Mouse (Mus musculus): ENCODE measurements at regions not wholly inside any gene's neighbourhood (a gene's known extent, or its start where the extent isn't known, plus 50 kb on each side); places are given as distances from the start of the nearest gene placed in this dataset.

- Histone ChIP-seq H3K27ac (no peak overlapping the region), H3K27me3 (ENCODE audit: insufficient read depth, poor library complexity, severe bottlenecking) (no peaks in the 10 kb centered on the region)
- DNase-seq (ENCODE audit: low spot score), result no peak
Measured at GRCm38 (mm10) chr5:29142957-29143356, 52.8 kb upstream of the Rnf32 start.

GRCm38 (mm10) chr5:29142502-29142901, 53.3 kb upstream of the Rnf32 start:
- Histone ChIP-seq H3K9me3 (no peaks in the 10 kb centered on the region), H3K27ac (no peak overlapping the region), H3K27me3 (ENCODE audit: insufficient read depth, poor library complexity, severe bottlenecking) (no peaks in the 10 kb centered on the region), H3K36me3 (no peaks in the 10 kb centered on the region), H3K4me3 (no peak overlapping the region), H3K4me1 (replicated peaks) (no peaks in the 10 kb centered on the region)
- DNase-seq (ENCODE audit: low spot score), result no peak
- WGBS, result 90% methylated on average over 13 of the region's 13 CpGs

More at GRCm38 (mm10) chr5:29142957-29143356, 52.8 kb upstream of the Rnf32 start:
- H3K9me3 ChIP-seq, result no peaks in the 10 kb centered on the region
- no peaks in the 10 kb centered on the region for H3K36me3 ChIP-seq
- 87% methylated on average over 2 of the region's 2 CpGs for WGBS
- H3K4me3 ChIP-seq, result no peak overlapping the region
- H3K4me1 ChIP-seq (replicated peaks), result no peaks in the 10 kb centered on the region

- no peak for DNase-seq (ENCODE audit: low spot score)
- H3K27me3 ChIP-seq (ENCODE audit: insufficient read depth, poor library complexity, severe bottlenecking), result no peaks in the 10 kb centered on the region
- no peak overlapping the region for H3K4me3 ChIP-seq
- no peak overlapping the region for H3K27ac ChIP-seq
- H3K4me1 ChIP-seq (replicated peaks), result peaks cover 6% of the 10 kb centered on the region; the same call in 1 of the 2 replicates
- H3K9me3 ChIP-seq, result no peaks in the 10 kb centered on the region
- H3K36me3 ChIP-seq, result no peaks in the 10 kb centered on the region
- 91% methylated on average over 5 of the region's 5 CpGs for WGBS
Measured at GRCm38 (mm10) chr5:29137481-29137880, 58.3 kb upstream of the Rnf32 start.

- no peaks in the 10 kb centered on the region for H3K36me3 ChIP-seq
- H3K27ac ChIP-seq, result peak overlapping the region; percentile 35; the same call in 1 of the 2 replicates
- no peaks in the 10 kb centered on the region for H3K27me3 ChIP-seq (ENCODE audit: insufficient read depth, poor library complexity, severe bottlenecking)
- H3K4me3 ChIP-seq, result no peak overlapping the region
- H3K9me3 ChIP-seq, result no peaks in the 10 kb centered on the region
- DNase-seq (ENCODE audit: low spot score), result peak; percentile 42
- H3K4me1 ChIP-seq (replicated peaks), result peaks cover 15% of the 10 kb centered on the region
- WGBS, result 8% methylated on average over 3 of the region's 3 CpGs
Measured at GRCm38 (mm10) chr5:29132261-29132660, 63.5 kb upstream of the Rnf32 start.

- no peaks in the 10 kb centered on the region for H3K36me3 ChIP-seq
- H3K27me3 ChIP-seq (ENCODE audit: insufficient read depth, poor library complexity, severe bottlenecking), result no peaks in the 10 kb centered on the region
- DNase-seq (ENCODE audit: low spot score), result peak; percentile 10
Measured at GRCm38 (mm10) chr5:29131762-29132161, 64.0 kb upstream of the Rnf32 start.

GRCm38 (mm10) chr5:29129724-29130123, 66.1 kb upstream of the Rnf32 start:
- H3K27ac ChIP-seq, result no peak overlapping the region
- no peaks in the 10 kb centered on the region for H3K9me3 ChIP-seq
- DNase-seq (ENCODE audit: low spot score), result no peak
- H3K36me3 ChIP-seq, result no peaks in the 10 kb centered on the region
- no peak overlapping the region for H3K4me3 ChIP-seq
- H3K4me1 ChIP-seq (replicated peaks), result peaks cover 15% of the 10 kb centered on the region
- WGBS, result 91% methylated on average over 3 of the region's 3 CpGs
- no peaks in the 10 kb centered on the region for H3K27me3 ChIP-seq (ENCODE audit: insufficient read depth, poor library complexity, severe bottlenecking)

More at GRCm38 (mm10) chr5:29131762-29132161, 64.0 kb upstream of the Rnf32 start:
- Histone ChIP-seq H3K27ac (peak overlapping the region; percentile 35; the same call in 1 of the 2 replicates), H3K4me3 (no peak overlapping the region), H3K4me1 (replicated peaks) (peaks cover 15% of the 10 kb centered on the region), H3K9me3 (no peaks in the 10 kb centered on the region)
- WGBS, result 12% methylated on average over 2 of the region's 2 CpGs

- Histone ChIP-seq H3K27me3 (ENCODE audit: insufficient read depth, poor library complexity, severe bottlenecking) (no peaks in the 10 kb centered on the region), H3K27ac (no peak overlapping the region), H3K36me3 (no peaks in the 10 kb centered on the region), H3K4me1 (replicated peaks) (no peaks in the 10 kb centered on the region), H3K4me3 (no peak overlapping the region), H3K9me3 (no peaks in the 10 kb centered on the region)
- no peak for DNase-seq (ENCODE audit: low spot score)
- 70% methylated on average over 2 of the region's 2 CpGs for WGBS
Measured at GRCm38 (mm10) chr5:29116942-29117341, 78.8 kb upstream of the Rnf32 start.

- no peaks in the 10 kb centered on the region for H3K27me3 ChIP-seq (ENCODE audit: insufficient read depth, poor library complexity, severe bottlenecking)
- no peak overlapping the region for H3K4me3 ChIP-seq
- no peak overlapping the region for H3K27ac ChIP-seq
- H3K4me1 ChIP-seq (replicated peaks), result no peaks in the 10 kb centered on the region
- no peaks in the 10 kb centered on the region for H3K36me3 ChIP-seq
- no peaks in the 10 kb centered on the region for H3K9me3 ChIP-seq
- DNase-seq (ENCODE audit: low spot score), result no peak
Measured at GRCm38 (mm10) chr5:29112531-29112930, 83.3 kb upstream of the Rnf32 start.

GRCm38 (mm10) chr5:29107276-29107675, 88.5 kb upstream of the Rnf32 start:
- no peaks in the 10 kb centered on the region for H3K36me3 ChIP-seq
- DNase-seq (ENCODE audit: low spot score), result no peak
- no peaks in the 10 kb centered on the region for H3K9me3 ChIP-seq
- H3K4me3 ChIP-seq, result no peak overlapping the region
- no peaks in the 10 kb centered on the region for H3K27me3 ChIP-seq (ENCODE audit: insufficient read depth, poor library complexity, severe bottlenecking)
- no peaks in the 10 kb centered on the region for H3K4me1 ChIP-seq (replicated peaks)
- no peak overlapping the region for H3K27ac ChIP-seq

GRCm38 (mm10) chr5:29083288-29083687, 112.5 kb upstream of the Rnf32 start:
- no peaks in the 10 kb centered on the region for H3K36me3 ChIP-seq
- no peak overlapping the region for H3K4me3 ChIP-seq
- WGBS, result 83% methylated on average over 1 of the region's 1 CpGs
- no peak for DNase-seq (ENCODE audit: low spot score)
- H3K27ac ChIP-seq, result no peak overlapping the region
- no peaks in the 10 kb centered on the region for H3K27me3 ChIP-seq (ENCODE audit: insufficient read depth, poor library complexity, severe bottlenecking)
- no peaks in the 10 kb centered on the region for H3K4me1 ChIP-seq (replicated peaks)
- H3K9me3 ChIP-seq, result no peaks in the 10 kb centered on the region

- no peaks in the 10 kb centered on the region for H3K27me3 ChIP-seq (ENCODE audit: insufficient read depth, poor library complexity, severe bottlenecking)
- H3K4me1 ChIP-seq (replicated peaks), result no peaks in the 10 kb centered on the region
- no peaks in the 10 kb centered on the region for H3K9me3 ChIP-seq
- no peak overlapping the region for H3K4me3 ChIP-seq
- H3K27ac ChIP-seq, result no peak overlapping the region
- 84% methylated on average over 1 of the region's 1 CpGs for WGBS
- no peak for DNase-seq (ENCODE audit: low spot score)
- H3K36me3 ChIP-seq, result no peaks in the 10 kb centered on the region
Measured at GRCm38 (mm10) chr5:29054393-29054792, 141.4 kb upstream of the Rnf32 start.

GRCm38 (mm10) chr5:29036636-29037035, 159.2 kb upstream of the Rnf32 start:
- no peaks in the 10 kb centered on the region for H3K27me3 ChIP-seq (ENCODE audit: insufficient read depth, poor library complexity, severe bottlenecking)
- H3K27ac ChIP-seq, result no peak overlapping the region
- 78% methylated on average over 20 of the region's 20 CpGs for WGBS
- no peaks in the 10 kb centered on the region; the same call in 1 of the 2 replicates for H3K4me1 ChIP-seq (replicated peaks)
- no peaks in the 10 kb centered on the region for H3K9me3 ChIP-seq
- peak; percentile 23 for DNase-seq (ENCODE audit: low spot score)
- H3K4me3 ChIP-seq, result no peak overlapping the region
- no peaks in the 10 kb centered on the region for H3K36me3 ChIP-seq

- no peak for DNase-seq (ENCODE audit: low spot score)
- H3K4me3 ChIP-seq, result no peak overlapping the region
- H3K27ac ChIP-seq, result no peak overlapping the region
- no peaks in the 10 kb centered on the region for H3K27me3 ChIP-seq (ENCODE audit: insufficient read depth, poor library complexity, severe bottlenecking)
- 73% methylated on average over 4 of the region's 4 CpGs for WGBS
- no peaks in the 10 kb centered on the region; the same call in 1 of the 2 replicates for H3K4me1 ChIP-seq (replicated peaks)
- H3K9me3 ChIP-seq, result no peaks in the 10 kb centered on the region
- H3K36me3 ChIP-seq, result no peaks in the 10 kb centered on the region
Measured at GRCm38 (mm10) chr5:29033462-29033997, 162.3 kb upstream of the Rnf32 start.

GRCm38 (mm10) chr5:29030525-29030924, 165.3 kb upstream of the Rnf32 start:
- Histone ChIP-seq H3K27ac (no peak overlapping the region), H3K36me3 (no peaks in the 10 kb centered on the region), H3K4me1 (replicated peaks) (no peaks in the 10 kb centered on the region; the same call in 1 of the 2 replicates), H3K27me3 (ENCODE audit: insufficient read depth, poor library complexity, severe bottlenecking) (no peaks in the 10 kb centered on the region), H3K4me3 (no peak overlapping the region), H3K9me3 (no peaks in the 10 kb centered on the region)
- 75% methylated on average over 5 of the region's 5 CpGs for WGBS
- no peak for DNase-seq (ENCODE audit: low spot score)
